Mouse (Mus musculus) Patski (cell line): ENCODE results near the gene Tex13c2. TPM values are rescaled to one million over a fixed set of nuclear protein-coding genes. Genes with fewer than 3 reads are reported as not detected.

Source experiments
- ATAC-seq: fragments of 100-300 bp; one replicate; pipeline ENCODE4 v1.8.0; 2021
- CTCF ChIA-PET: fragments of 350-600 bp; sonication (Branson Sonifier 250); formaldehyde crosslinking; loops from one replicate; lab custom pipeline; 2022; ENCODE audit warnings: inconsistent platforms; lab: Charles Lee
- POLR2A ChIA-PET: fragments of 350-600 bp; sonication (Branson Sonifier 250); formaldehyde crosslinking; loops from one replicate; lab custom pipeline; 2022; ENCODE audit warnings: antibody characterized with exemption, inconsistent platforms; lab: Charles Lee
- DNase-seq: peaks from one replicate; pipeline ENCODE4 v3.0.0-alpha.2; 2011; ENCODE audit warnings: low read depth, low spot score
- H3K27me3 ChIP-seq: fragments of 371-371 bp; one replicate; pipeline ENCODE4 v1.5.1; 2021
- CTCF ChIP-seq: fragments of 100-300 bp; IDR thresholded peaks from one replicate; pipeline ENCODE4 v1.5.1; 2021
- in situ Hi-C: fragments of 300-500 bp; cut with MboI; formaldehyde crosslinking; loops from 3 replicates; pipeline ENCODE4 v1.11.1; 2018; ENCODE audit warnings: low pct_unique_long_range_greater_than_20kb, mixed read lengths
- polyA plus RNA-seq: library from polyadenylated mRNA; unstranded; gene quantifications from one replicate; pipeline ENCODE4 v1.2.3, GENCODE M21; 2021

Gene Tex13c2
- polyA plus RNA-seq, 1 experiment from 2014 or later, result not detected

- no peak for DNase-seq
- CTCF ChIA-PET, result interaction anchor here (1.0 kb wide), 1 partner anchor 14 kb away, joined by 3 read pairs; no protein-coding TSS in a partner anchor
- TF ChIP-seq CTCF, result no peak
- H3K27me3 ChIP-seq, result peaks cover 69% of the 10 kb centered on the region
- in situ Hi-C loops, result no loop called here
- POLR2A ChIA-PET, result no interaction called here
- no peak for ATAC-seq
Measured at GRCm38 (mm10) chrX:42540030-42540755, 50.7 kb downstream of the Tex13c2 start.

- ATAC-seq (peak; percentile 60), DNase-seq (peak; percentile 6)
- TF ChIP-seq CTCF, result peak; percentile 74
- peaks cover 69% of the 10 kb centered on the region for H3K27me3 ChIP-seq
- ChIA-PET POLR2A (no interaction called here), CTCF (interaction anchor here (1.0 kb wide), 1 partner anchor 13 kb away, joined by 3 read pairs; no protein-coding TSS in a partner anchor)
- in situ Hi-C loops, result no loop called here
Measured at GRCm38 (mm10) chrX:42540756-42541053, 51.2 kb downstream of the Tex13c2 start.

Other genes with a start within 250 kb of the Tex13c2 start
- gene Sh2d1a, start 12.8 kb downstream of the Tex13c2 start, polyA plus RNA-seq, result not detected